Mouse (Mus musculus) forelimb bud, embryonic 11.5 days (tissue): ENCODE measurements around the gene Unc13d.
"Not testable (repeated sequence)": the region's sequence is repeated elsewhere in the genome, so short reads cannot be mapped to it uniquely, and the experiment has no call there.

Source experiments
- DNase-seq: peaks from one replicate; pipeline ENCODE4 v3.0.0-alpha.2; 2012; ENCODE audit warnings: low read depth, low spot score

Unc13d gene

GRCm38 (mm10) chr11:116100839-116101238 is 23.1 kb upstream of the Unc13d start:
- no peak for DNase-seq

GRCm38 (mm10) chr11:116100385-116100784 is 22.6 kb upstream of the Unc13d start:
- DNase-seq, result no peak

GRCm38 (mm10) chr11:116099462-116099861 is 21.7 kb upstream of the Unc13d start:
- DNase-seq, result no peak

DNA sequence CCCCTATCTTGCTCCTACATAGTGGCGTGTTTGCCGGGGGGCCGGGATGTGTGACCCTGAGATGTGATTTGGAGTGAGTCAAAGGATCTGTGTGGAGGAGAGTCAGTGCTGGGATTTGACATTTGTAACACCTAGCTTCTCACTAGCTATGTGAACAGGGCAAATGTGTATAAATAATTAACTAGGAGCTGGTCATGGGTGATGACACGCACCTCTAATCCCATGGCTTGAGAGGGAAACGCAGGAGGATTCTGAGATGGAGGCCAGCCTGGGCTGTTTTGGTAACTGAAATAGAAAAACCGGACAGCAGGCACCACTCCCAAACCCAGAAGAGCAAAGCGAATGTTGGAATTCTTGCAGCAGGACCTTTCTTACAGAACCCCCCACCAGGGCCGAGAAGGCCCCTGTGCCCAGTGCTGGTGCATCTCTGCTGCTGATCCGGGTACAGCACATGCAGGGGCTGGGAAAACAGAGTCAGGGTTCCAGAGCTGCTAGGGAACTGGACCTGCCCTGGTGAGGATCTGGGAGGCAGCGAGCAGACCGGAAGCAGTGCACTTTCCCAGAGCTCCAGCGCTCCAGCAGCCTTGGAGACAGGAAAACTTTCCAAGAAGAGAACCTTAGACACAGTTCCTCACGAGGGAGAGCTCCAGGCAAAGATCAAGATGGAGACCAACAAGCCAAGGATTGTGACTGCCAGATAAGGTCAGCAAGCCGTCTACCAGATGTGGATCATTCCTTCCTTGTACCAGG is 21.1 kb upstream of the Unc13d start:
- DNase-seq, result no peak

GRCm38 (mm10) chr11:116096213-116097108 is 18.7 kb upstream of the Unc13d start:
- DNase-seq, result no peak

- no peak for DNase-seq
Observed at GRCm38 (mm10) chr11:116095573-116095972, 17.8 kb upstream of the Unc13d start.

DNA sequence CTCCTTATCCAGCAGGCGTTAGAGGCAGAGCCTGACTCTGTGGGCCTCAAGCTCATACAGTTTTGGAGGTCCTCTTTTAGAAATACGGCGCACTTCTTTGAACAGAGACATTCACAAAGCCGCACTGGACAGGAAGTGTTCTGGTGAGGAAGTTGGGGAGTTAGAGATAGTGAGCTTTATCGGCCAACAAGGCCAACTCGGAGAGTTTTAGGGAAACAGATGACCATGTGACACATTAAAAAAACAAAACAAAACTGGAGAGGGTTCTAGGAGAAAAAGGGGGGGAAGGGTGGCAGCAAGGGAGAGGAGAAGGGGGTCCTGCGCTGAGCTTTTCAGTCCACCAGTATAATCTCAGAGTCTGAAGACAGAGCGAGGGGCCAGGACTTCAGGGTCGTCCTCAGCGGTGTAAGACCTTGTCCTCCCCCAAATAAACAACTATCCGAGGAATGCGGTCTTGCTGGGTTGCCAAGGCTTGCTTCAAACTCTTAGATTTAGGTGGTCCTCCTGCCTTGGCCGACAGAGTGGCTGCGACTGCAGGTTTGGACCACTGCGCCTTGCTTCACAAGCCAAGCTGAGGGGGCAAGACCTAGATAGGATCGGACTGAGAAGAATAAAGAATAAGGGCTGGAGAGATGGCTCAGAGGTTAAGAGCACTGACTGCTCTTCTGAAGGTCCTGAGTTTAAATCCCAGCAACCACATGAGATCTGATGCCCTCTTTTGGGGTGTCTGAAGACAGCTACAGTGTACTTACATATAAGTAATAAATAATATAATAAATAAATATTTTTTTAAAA is 16.2 kb upstream of the Unc13d start:
- no peak for DNase-seq

DNA sequence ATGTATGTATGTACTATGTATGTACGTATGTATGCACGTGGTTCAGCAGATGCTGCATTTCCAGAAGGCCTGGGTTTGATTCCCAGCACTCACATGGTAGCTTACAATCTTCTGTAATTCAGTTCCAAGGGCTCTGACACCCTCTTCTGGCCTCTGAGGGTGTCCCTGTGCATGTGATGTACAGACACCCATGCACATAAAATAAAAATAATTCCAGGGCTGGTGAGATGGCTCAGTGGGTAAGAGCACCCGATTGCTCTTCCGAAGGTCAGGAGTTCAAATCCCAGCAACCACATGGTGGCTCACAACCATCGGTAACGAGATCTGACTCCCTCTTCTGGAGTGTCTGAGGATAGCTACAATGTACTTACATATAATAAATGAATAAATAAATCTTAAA is 15.2 kb upstream of the Unc13d start:
- not testable (repeated sequence) for DNase-seq

- DNase-seq, result no peak
Observed at GRCm38 (mm10) chr11:116091591-116091990, 13.8 kb upstream of the Unc13d start.

GRCm38 (mm10) chr11:116089545-116089944 is 11.8 kb upstream of the Unc13d start:
- DNase-seq, result no peak

GRCm38 (mm10) chr11:116088741-116089394 is 11.1 kb upstream of the Unc13d start:
- DNase-seq, result no peak

- DNase-seq, result no peak
Observed at GRCm38 (mm10) chr11:116088188-116088587, 10.4 kb upstream of the Unc13d start.

GRCm38 (mm10) chr11:116087194-116088130 is 9.7 kb upstream of the Unc13d start:
- DNase-seq, result peak; percentile 84

DNA sequence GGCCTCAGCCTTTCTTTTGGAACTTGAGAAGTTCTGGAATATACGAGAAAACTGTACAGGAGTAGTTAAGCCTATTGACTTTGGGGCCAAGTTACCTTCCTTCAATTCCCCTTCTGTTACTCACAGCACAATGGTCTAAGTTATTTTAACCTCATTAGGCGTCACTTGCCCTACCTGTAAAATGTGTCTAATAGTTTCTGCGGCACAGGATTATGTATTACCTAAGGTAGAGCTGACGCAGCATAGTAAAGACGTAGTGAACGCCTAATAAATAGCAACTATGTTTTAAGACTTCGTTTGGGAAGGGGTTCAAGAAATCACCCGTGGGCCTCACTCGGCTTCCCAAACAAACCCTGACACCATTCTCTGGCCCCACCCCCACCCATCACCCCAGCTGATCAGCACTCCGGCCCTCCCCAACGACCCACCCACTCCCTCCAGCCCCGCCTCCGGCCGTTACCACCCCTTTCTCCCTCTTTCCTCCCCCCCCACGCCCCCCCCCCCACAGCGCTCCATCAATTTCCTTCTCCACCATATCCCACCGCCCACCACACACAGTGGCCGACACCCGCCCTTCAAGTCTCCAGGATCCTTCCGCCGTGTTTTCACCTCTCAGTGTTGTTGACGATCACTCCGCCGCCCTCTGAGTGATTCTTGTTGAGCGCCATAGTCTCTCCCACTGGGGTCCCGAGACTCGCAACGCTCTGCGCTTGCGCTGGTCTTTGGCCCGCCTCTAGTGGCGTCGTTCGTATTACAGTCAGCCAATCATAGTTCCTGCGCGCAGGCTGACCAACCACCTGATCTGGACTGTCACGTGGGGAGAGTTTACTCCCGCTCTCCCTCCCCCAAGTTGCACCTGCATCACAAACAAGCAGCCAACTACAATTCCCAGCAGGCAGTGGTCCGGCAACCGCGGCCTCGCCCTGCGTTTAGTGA is 8.8 kb upstream of the Unc13d start, which contains the start of gene Wbp2:
Wbp2 (minus strand) TSS at position 738 of the 936 bp plus-strand sequence.
- peak; percentile 99 for DNase-seq

- no peak for DNase-seq
Observed at GRCm38 (mm10) chr11:116084166-116084565, 6.4 kb upstream of the Unc13d start.

- no peak for DNase-seq
Observed at GRCm38 (mm10) chr11:116083096-116083672, 5.4 kb upstream of the Unc13d start.

- DNase-seq, result no peak
Observed at GRCm38 (mm10) chr11:116081081-116081480, 3.3 kb upstream of the Unc13d start.

DNA sequence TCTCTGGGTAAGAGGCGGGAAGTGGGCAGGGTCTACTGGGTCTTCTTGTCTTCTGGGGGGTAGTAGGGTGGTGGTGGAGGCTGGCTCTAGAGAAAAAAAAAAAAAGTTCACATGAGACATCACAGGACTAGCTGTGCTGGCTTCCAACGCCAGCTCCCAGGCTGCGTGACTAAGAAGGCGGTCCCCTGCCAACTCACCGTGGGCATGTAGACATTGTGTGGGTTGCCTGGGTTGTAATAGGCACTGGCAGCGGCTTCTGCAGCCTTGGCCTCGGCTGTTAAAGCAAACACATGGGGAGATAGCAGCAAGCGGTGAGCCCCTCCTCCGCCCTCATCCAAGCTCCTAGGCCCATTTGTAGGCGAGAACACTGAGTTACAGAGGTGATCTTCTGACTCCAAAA is 1.8 kb upstream of the Unc13d start:
- no peak for DNase-seq
